In genomic region chr7:19084921-19085473, GRCm38 (mm10) we compare ENCODE assay signal across 10 mouse cellular contexts. TPM values are rescaled to one million over a fixed set of nuclear protein-coding genes. Genes with fewer than 3 reads are reported as not detected.
A peak's percentile ranks its signal among the peaks of the same experiment; 100 is the strongest.
DNase-seq lines count a peak whose midpoint lies in the region; ATAC-seq and TF ChIP-seq lines count a peak whose summit lies in the region.
"Had no signal": no experiment of that assay in that cellular context is flagged by ENCODE, and none has a peak within 500 bp of the region (broad histone marks: within the 10 kb centered on the region; RNA-seq: fewer than 3 reads in every experiment).

No protein-coding gene starts in this region.

- peak overlapping the region; percentile 31; the same call in 1 of the 2 replicates for H3K4me3 ChIP-seq in forebrain, embryonic 10.5 days
- no peak overlapping the region for H3K4me3 ChIP-seq in forebrain, embryonic 13.5 days
- H3K4me3 ChIP-seq in kidney, postnatal 0 days (replicated peaks; ENCODE audit: low read depth, low read length) = 0 out of 2 replicates have a peak overlapping the region, but pooled peaks have one; percentile 2
- no peak overlapping the region for H3K4me3 ChIP-seq in embryonic facial prominence, embryonic 13.5 days
- peak overlapping the region; percentile 16; the same call in 1 of the 2 replicates for H3K4me3 ChIP-seq in macrophage (ENCODE audit: inconsistent target)

- H3K27me3 ChIP-seq in forebrain, embryonic 10.5 days (ENCODE audit: poor library complexity, severe bottlenecking) = peaks cover 23% of the 10 kb centered on the region
- no peaks in the 10 kb centered on the region for H3K27me3 ChIP-seq in forebrain, embryonic 13.5 days
- H3K27me3 ChIP-seq in kidney, postnatal 0 days (ENCODE audit: insufficient read depth, low read length) = no peaks in the 10 kb centered on the region
- H3K27me3 ChIP-seq in embryonic facial prominence, embryonic 13.5 days = no peaks in the 10 kb centered on the region

- H3K9ac ChIP-seq in forebrain, embryonic 13.5 days = no peak overlapping the region
- 0 out of 2 replicates have a peak overlapping the region, but pooled peaks have one; percentile 23 for H3K9ac ChIP-seq in kidney, postnatal 0 days (ENCODE audit: low read depth, low read length)
- peak overlapping the region; percentile 44; the same call in 1 of the 2 replicates for H3K9ac ChIP-seq in embryonic facial prominence, embryonic 13.5 days

- no peak for DNase-seq in forebrain, embryonic 10.5 days (ENCODE audit: extremely low spot score, low spot score)
- DNase-seq in kidney, postnatal 0 days (ENCODE audit: low spot score) = no peak
- DNase-seq in kidney, adult 9 months = no peak
- DNase-seq in ovary, postnatal 36 days (ENCODE audit: low spot score) = no peak
- DNase-seq in natural killer cell, adult 2 months (ENCODE audit: low spot score in 2 of 2) = no peak

- 22% methylated on average over 9 of the region's 9 CpGs for WGBS in forebrain, embryonic 10.5 days
- WGBS in forebrain, embryonic 13.5 days = 23% methylated on average over 9 of the region's 9 CpGs
- WGBS in kidney, postnatal 0 days = 24% methylated on average over 9 of the region's 9 CpGs
- 24% methylated on average over 9 of the region's 9 CpGs for WGBS in embryonic facial prominence, embryonic 13.5 days
- 22% methylated on average over 9 of the region's 9 CpGs for WGBS in macrophage (ENCODE audit: missing documents)

- H3K9me3 ChIP-seq in forebrain, embryonic 10.5 days = no peaks in the 10 kb centered on the region
- no peaks in the 10 kb centered on the region for H3K9me3 ChIP-seq in forebrain, embryonic 13.5 days (replicated peaks)
- H3K9me3 ChIP-seq in kidney, postnatal 0 days (replicated peaks; ENCODE audit: low read length) = no peaks in the 10 kb centered on the region
- no peaks in the 10 kb centered on the region for H3K9me3 ChIP-seq in embryonic facial prominence, embryonic 13.5 days

- H3K36me3 ChIP-seq in forebrain, embryonic 10.5 days (replicated peaks) = peaks cover 89% of the 10 kb centered on the region
- peaks cover 77% of the 10 kb centered on the region for H3K36me3 ChIP-seq in forebrain, embryonic 13.5 days (ENCODE audit: poor library complexity, severe bottlenecking)
- peaks cover 28% of the 10 kb centered on the region for H3K36me3 ChIP-seq in kidney, postnatal 0 days (ENCODE audit: insufficient read depth, low read length)
- peaks cover 68% of the 10 kb centered on the region for H3K36me3 ChIP-seq in embryonic facial prominence, embryonic 13.5 days
- H3K36me3 ChIP-seq in macrophage (ENCODE audit: inconsistent target) = no peaks in the 10 kb centered on the region

- no peak overlapping the region for H3K4me2 ChIP-seq in forebrain, embryonic 13.5 days
- H3K4me2 ChIP-seq in kidney, postnatal 0 days (ENCODE audit: low read length) = peak overlapping the region; percentile 51
- no peak overlapping the region for H3K4me2 ChIP-seq in embryonic facial prominence, embryonic 13.5 days

- TF ChIP-seq CTCF in kidney, postnatal 0 days (IDR thresholded peaks at IDR 0.05; ENCODE audit: low read depth) = no peak

- no peaks in the 10 kb centered on the region for H3K79me2 ChIP-seq in macrophage (ENCODE audit: inconsistent target)

- no peak overlapping the region for H3K27ac ChIP-seq in forebrain, embryonic 10.5 days
- no peak overlapping the region for H3K27ac ChIP-seq in forebrain, embryonic 13.5 days
- no peak overlapping the region for H3K27ac ChIP-seq in kidney, postnatal 0 days
- peak overlapping the region; percentile 39; the same call in 1 of the 2 replicates for H3K27ac ChIP-seq in embryonic facial prominence, embryonic 13.5 days
- peak overlapping the region; percentile 65 for H3K27ac ChIP-seq in macrophage

- ATAC-seq in forebrain, embryonic 13.5 days = no peak
- ATAC-seq in kidney, postnatal 0 days (replicated peaks; ENCODE audit: low FRiP score, low read depth) = no peak
- no peak; the same call in 1 of the 2 replicates for ATAC-seq in embryonic facial prominence, embryonic 13.5 days (ENCODE audit: insufficient number of reproducible peaks, insufficient read depth, low FRiP score, low TSS enrichment, low read depth)

- peaks cover 56% of the 10 kb centered on the region for H3K4me1 ChIP-seq in forebrain, embryonic 10.5 days
- peaks cover 19% of the 10 kb centered on the region for H3K4me1 ChIP-seq in forebrain, embryonic 13.5 days
- H3K4me1 ChIP-seq in kidney, postnatal 0 days (replicated peaks; ENCODE audit: insufficient read depth, low read length) = peaks cover 42% of the 10 kb centered on the region
- peaks cover 46% of the 10 kb centered on the region for H3K4me1 ChIP-seq in embryonic facial prominence, embryonic 13.5 days

RNA-seq across cellular contexts. Expression of gene Dmpk, which starts 1.3 kb away (rescaled TPM):
- 8.3 and 9.1 TPM in 2 replicates for polyA plus RNA-seq in forebrain, embryonic 10.5 days (2016; fragmentation: Nextera tagmentation; extraction: Ambion mirVana)
- 8.3 and 9.4 TPM in 2 replicates for polyA plus RNA-seq in forebrain, embryonic 13.5 days (2015; fragmentation: Nextera tagmentation; extraction: Ambion mirVana)
- polyA plus RNA-seq in kidney, postnatal 0 days (2015; fragmentation: Nextera tagmentation; extraction: Ambion mirVana) = 9.4 and 11.6 TPM in 2 replicates
- 13.1 and 16.8 TPM in 2 replicates for polyA plus RNA-seq in embryonic facial prominence, embryonic 13.5 days (2015; fragmentation: Nextera tagmentation; extraction: Ambion mirVana)
- total RNA-seq in macrophage (2018; cell fraction: chromatin; rRNA removed) = 10 to 100 TPM in 9 of 26 experiments, 1 to 10 TPM in 15, under 1 TPM in 1, not detected in 1; 0.74 to 37.9 (median 6.5) TPM
- 1 to 10 TPM in 8 of 26 experiments, under 1 TPM in 18; 0.14 to 2.9 (median 0.64) TPM for total RNA-seq in macrophage (2018; cell fraction: cytosol; rRNA removed)
- total RNA-seq in macrophage (2018; cell fraction: nucleus; rRNA removed) = 100 to 1,000 TPM in 2 of 26 experiments, 1 to 10 TPM in 19, under 1 TPM in 3, not detected in 2; 0.40 to 110 (median 2.6) TPM
- 0.66 to 30.4 TPM (median 0.95 TPM) in 3 replicates for polyA plus RNA-seq in macrophage (2018)

RNA-seq across cellular contexts. Expression of gene Dmwd, which starts 9.0 kb away (rescaled TPM):
- 14.4 and 16.3 TPM in 2 replicates for polyA plus RNA-seq in forebrain, embryonic 10.5 days (2016; fragmentation: Nextera tagmentation; extraction: Ambion mirVana)
- polyA plus RNA-seq in forebrain, embryonic 13.5 days (2015; fragmentation: Nextera tagmentation; extraction: Ambion mirVana) = 20.6 and 22.6 TPM in 2 replicates
- polyA plus RNA-seq in kidney, postnatal 0 days (2015; fragmentation: Nextera tagmentation; extraction: Ambion mirVana) = 12.2 and 16.9 TPM in 2 replicates
- polyA plus RNA-seq in embryonic facial prominence, embryonic 13.5 days (2015; fragmentation: Nextera tagmentation; extraction: Ambion mirVana) = 16.4 and 17.6 TPM in 2 replicates
- 10 to 100 TPM in 2 of 26 experiments, 1 to 10 TPM in 18, under 1 TPM in 5, not detected in 1; 0.47 to 19.3 (median 2.4) TPM for total RNA-seq in macrophage (2018; cell fraction: chromatin; rRNA removed)
- total RNA-seq in macrophage (2018; cell fraction: cytosol; rRNA removed) = 1 to 10 TPM in 13 of 26 experiments, under 1 TPM in 13; 0.22 to 5.2 (median 1.00) TPM
- 10 to 100 TPM in 2 of 26 experiments, 1 to 10 TPM in 13, under 1 TPM in 9, not detected in 2; 0.28 to 32.9 (median 2.3) TPM for total RNA-seq in macrophage (2018; cell fraction: nucleus; rRNA removed)
- polyA plus RNA-seq in macrophage (2018) = 0.19 to 12.9 TPM (median 0.32 TPM) in 3 replicates

RNA-seq across cellular contexts. Expression of gene Six5, which starts 9.4 kb away (rescaled TPM):
- polyA plus RNA-seq in forebrain, embryonic 10.5 days (2016; fragmentation: Nextera tagmentation; extraction: Ambion mirVana) = 6.7 and 7.4 TPM in 2 replicates
- 3.5 and 4.1 TPM in 2 replicates for polyA plus RNA-seq in forebrain, embryonic 13.5 days (2015; fragmentation: Nextera tagmentation; extraction: Ambion mirVana)
- 7.6 and 7.9 TPM in 2 replicates for polyA plus RNA-seq in kidney, postnatal 0 days (2015; fragmentation: Nextera tagmentation; extraction: Ambion mirVana)
- 14.7 and 15.3 TPM in 2 replicates for polyA plus RNA-seq in embryonic facial prominence, embryonic 13.5 days (2015; fragmentation: Nextera tagmentation; extraction: Ambion mirVana)
- 1 to 10 TPM; 1.8 to 6.0 (median 3.2) TPM for total RNA-seq in macrophage (2018; cell fraction: chromatin; rRNA removed)
- total RNA-seq in macrophage (2018; cell fraction: cytosol; rRNA removed) = under 1 TPM; 0.09 to 0.61 (median 0.27) TPM
- total RNA-seq in macrophage (2018; cell fraction: nucleus; rRNA removed) = 1 to 10 TPM in 25 of 26 experiments, under 1 TPM in 1; 0.69 to 4.2 (median 2.2) TPM
- 0.22 to 0.68 TPM (median 0.24 TPM) in 3 replicates for polyA plus RNA-seq in macrophage (2018)

RNA-seq across cellular contexts. Expression of gene Rsph6a, which starts 30.5 kb away (rescaled TPM):
- polyA plus RNA-seq in forebrain, embryonic 10.5 days (2016; fragmentation: Nextera tagmentation; extraction: Ambion mirVana) = not detected in 2 replicates
- not detected in 2 replicates for polyA plus RNA-seq in forebrain, embryonic 13.5 days (2015; fragmentation: Nextera tagmentation; extraction: Ambion mirVana)
- not detected in 2 replicates for polyA plus RNA-seq in kidney, postnatal 0 days (2015; fragmentation: Nextera tagmentation; extraction: Ambion mirVana)
- polyA plus RNA-seq in embryonic facial prominence, embryonic 13.5 days (2015; fragmentation: Nextera tagmentation; extraction: Ambion mirVana) = not detected in 2 replicates
- total RNA-seq in macrophage (2018; cell fraction: chromatin; rRNA removed) = 1 to 10 TPM in 4 of 26 experiments, under 1 TPM in 6, not detected in 16; 0.48 to 1.5 (median 0.91) TPM
- not detected for total RNA-seq in macrophage (2018; cell fraction: cytosol; rRNA removed)
- total RNA-seq in macrophage (2018; cell fraction: nucleus; rRNA removed) = 1 to 10 TPM in 1 of 26 experiments, under 1 TPM in 3, not detected in 22; 0.51 to 1.7 (median 0.75) TPM
- not detected in 3 replicates for polyA plus RNA-seq in macrophage (2018)
- total RNA-seq: gastrocnemius, adult 8-10 months; megakaryocyte-erythroid progenitor cell, adult 5-6 weeks had no signal

RNA-seq across cellular contexts. Expression of gene Gm4969, which starts 33.2 kb away (rescaled TPM):
- 0.81 and 1.1 TPM in 2 replicates for polyA plus RNA-seq in forebrain, embryonic 10.5 days (2016; fragmentation: Nextera tagmentation; extraction: Ambion mirVana)
- polyA plus RNA-seq in forebrain, embryonic 13.5 days (2015; fragmentation: Nextera tagmentation; extraction: Ambion mirVana) = 1.2 and 1.4 TPM in 2 replicates
- polyA plus RNA-seq in kidney, postnatal 0 days (2015; fragmentation: Nextera tagmentation; extraction: Ambion mirVana) = 2.0 TPM in 2 replicates
- polyA plus RNA-seq in embryonic facial prominence, embryonic 13.5 days (2015; fragmentation: Nextera tagmentation; extraction: Ambion mirVana) = 3.5 and 4.4 TPM in 2 replicates
- total RNA-seq in macrophage (2018; cell fraction: chromatin; rRNA removed) = under 1 TPM in 1 of 26 experiments, not detected in 25; 0.30 TPM
- not detected for total RNA-seq in macrophage (2018; cell fraction: cytosol; rRNA removed)
- total RNA-seq in macrophage (2018; cell fraction: nucleus; rRNA removed) = under 1 TPM in 1 of 26 experiments, not detected in 25; 0.12 TPM
- not detected in 3 replicates for polyA plus RNA-seq in macrophage (2018)
- total RNA-seq: gastrocnemius, adult 8-10 months had no signal

Comparison
In these comparisons a context has a peak if more than half of its experiments do, and no peak if none do; other contexts are left out.
1. H3K4me3 ChIP-seq: peak in forebrain, embryonic 10.5 days (single experiment), kidney, postnatal 0 days (single experiment) and macrophage (single experiment); none in forebrain, embryonic 13.5 days (single experiment) and embryonic facial prominence, embryonic 13.5 days (single experiment).
2. H3K27ac ChIP-seq: peak in embryonic facial prominence, embryonic 13.5 days (single experiment) and macrophage (single experiment); none in forebrain, embryonic 10.5 days (single experiment), forebrain, embryonic 13.5 days (single experiment) and kidney, postnatal 0 days (single experiment).